In the genomic region with DNA sequence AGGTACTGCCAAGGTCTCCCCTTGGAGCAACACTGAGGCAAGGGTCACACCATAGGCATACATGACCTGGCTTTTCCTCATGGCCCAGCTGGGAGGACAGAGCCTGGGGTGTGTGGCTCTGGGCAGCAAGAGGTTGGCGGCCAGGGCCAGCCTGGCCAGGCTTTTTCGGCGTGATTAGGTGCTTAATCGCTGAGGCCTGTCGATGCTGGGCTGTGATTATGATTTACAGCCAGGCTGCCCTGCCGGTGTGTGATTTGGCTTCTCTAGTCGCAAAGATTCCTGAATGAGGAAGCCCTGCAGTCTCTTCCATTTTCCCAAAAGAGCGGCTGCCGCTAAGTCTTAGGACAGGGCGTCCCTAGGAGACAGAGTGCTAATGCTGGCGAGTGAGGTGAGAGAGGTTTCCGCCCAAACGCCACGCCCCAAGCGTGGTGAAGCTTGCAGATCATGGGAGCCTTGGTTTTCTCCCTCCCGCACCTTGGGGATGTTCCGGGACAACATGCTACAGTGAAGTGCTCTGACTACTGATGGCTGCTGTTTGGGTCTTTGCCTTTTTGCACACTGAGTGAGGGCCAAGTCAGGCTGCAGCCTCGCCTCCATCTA, we compare ENCODE assay signal across 10 mouse cellular contexts. TPM values are rescaled to one million over a fixed set of nuclear protein-coding genes. Genes with fewer than 3 reads are reported as not detected.
DNase-seq lines count a peak whose midpoint lies in the region; ATAC-seq and TF ChIP-seq lines count a peak whose summit lies in the region.
"Had no signal": no experiment of that assay in that cellular context is flagged by ENCODE, and none has a peak within 500 bp of the region (broad histone marks: within the 10 kb centered on the region; RNA-seq: fewer than 3 reads in every experiment).

No protein-coding gene starts in this region.

- DNase-seq in forebrain, embryonic 10.5 days (ENCODE audit: extremely low spot score, low spot score): no peak
- DNase-seq in embryonic facial prominence, embryonic 14.5 days (ENCODE audit: low spot score): no peak
- DNase-seq in limb, embryonic 11.5 days (ENCODE audit: low spot score): no peak
- no peak for DNase-seq in thymus, postnatal 25 days
- DNase-seq in frontal cortex, postnatal 25 days (ENCODE audit: low spot score in 2 of 2): no peak
- no peak for DNase-seq in left cerebral cortex, postnatal 36 days (ENCODE audit: low spot score in 2 of 2)
- DNase-seq: kidney, postnatal 36 days had no signal

- no peak for TF ChIP-seq CTCF in E14TG2a.4 (conservative IDR thresholded peaks at IDR 0.05; ENCODE audit: low read length)

- no peak for ATAC-seq in forebrain, embryonic 16.5 days
- ATAC-seq in embryonic facial prominence, embryonic 14.5 days (ENCODE audit: low read depth): no peak
- ATAC-seq in limb, embryonic 11.5 days (ENCODE audit: insufficient number of reproducible peaks, low FRiP score, low TSS enrichment, low read depth): no peak

- peaks cover 76% of the 10 kb centered on the region for H3K27me3 ChIP-seq in forebrain, embryonic 10.5 days (ENCODE audit: poor library complexity, severe bottlenecking)
- H3K27me3 ChIP-seq in forebrain, embryonic 16.5 days (replicated peaks; ENCODE audit: control insufficient read depth, insufficient read depth, low read length): peaks cover 16% of the 10 kb centered on the region; the same call in 1 of the 2 replicates
- peaks cover 59% of the 10 kb centered on the region for H3K27me3 ChIP-seq in E14TG2a.4 (ENCODE audit: insufficient read depth, low read length)
- peaks cover 35% of the 10 kb centered on the region for H3K27me3 ChIP-seq in embryonic facial prominence, embryonic 14.5 days (replicated peaks; ENCODE audit: control insufficient read depth, insufficient read depth, low read length)
- H3K27me3 ChIP-seq in limb, embryonic 11.5 days (ENCODE audit: control insufficient read depth, insufficient read depth, low read length): peaks cover 17% of the 10 kb centered on the region

- H3K4me2 ChIP-seq in forebrain, embryonic 16.5 days (ENCODE audit: low read length): no peak overlapping the region
- H3K4me2 ChIP-seq in embryonic facial prominence, embryonic 14.5 days (ENCODE audit: low read depth, low read length): peak overlapping the region; percentile 28
- peak overlapping the region; percentile 37; the same call in 1 of the 2 replicates for H3K4me2 ChIP-seq in limb, embryonic 11.5 days (ENCODE audit: low read depth, severe bottlenecking)

- no peaks in the 10 kb centered on the region for H3K9me3 ChIP-seq in forebrain, embryonic 10.5 days
- no peaks in the 10 kb centered on the region for H3K9me3 ChIP-seq in forebrain, embryonic 16.5 days (ENCODE audit: control insufficient read depth, low read length)
- H3K9me3 ChIP-seq in E14TG2a.4 (ENCODE audit: low read length): no peaks in the 10 kb centered on the region
- H3K9me3 ChIP-seq in embryonic facial prominence, embryonic 14.5 days (ENCODE audit: control insufficient read depth, low read length): no peaks in the 10 kb centered on the region
- H3K9me3 ChIP-seq in limb, embryonic 11.5 days (ENCODE audit: control insufficient read depth, low read length): no peaks in the 10 kb centered on the region

- H3K36me3 ChIP-seq in forebrain, embryonic 10.5 days (replicated peaks): no peaks in the 10 kb centered on the region
- H3K36me3 ChIP-seq in forebrain, embryonic 16.5 days (ENCODE audit: control insufficient read depth, insufficient read depth): no peaks in the 10 kb centered on the region
- no peaks in the 10 kb centered on the region for H3K36me3 ChIP-seq in E14TG2a.4 (ENCODE audit: insufficient read depth, low read length)
- H3K36me3 ChIP-seq in embryonic facial prominence, embryonic 14.5 days (ENCODE audit: control insufficient read depth, insufficient read depth, low read length): no peaks in the 10 kb centered on the region
- H3K36me3 ChIP-seq in limb, embryonic 11.5 days (ENCODE audit: control insufficient read depth, insufficient read depth, low read length): no peaks in the 10 kb centered on the region

- intact Hi-C loops in left cerebral cortex, postnatal 36 days (cut with DNase I): no loop called here

- H3K4me3 ChIP-seq in forebrain, embryonic 10.5 days: peak overlapping the region; percentile 37
- H3K4me3 ChIP-seq in forebrain, embryonic 16.5 days (replicated peaks; ENCODE audit: low read length): no peak overlapping the region
- H3K4me3 ChIP-seq in E14TG2a.4 (replicated peaks; ENCODE audit: low read length): peak overlapping the region; percentile 73
- no peak overlapping the region for H3K4me3 ChIP-seq in embryonic facial prominence, embryonic 14.5 days (ENCODE audit: low read depth, low read length)
- H3K4me3 ChIP-seq in limb, embryonic 11.5 days (ENCODE audit: low read depth, low read length): 0 out of 2 replicates have a peak overlapping the region, but pooled peaks have one; percentile 12

- H3K4me1 ChIP-seq in forebrain, embryonic 10.5 days: peaks cover 34% of the 10 kb centered on the region
- H3K4me1 ChIP-seq in forebrain, embryonic 16.5 days (replicated peaks; ENCODE audit: control insufficient read depth, insufficient read depth, low read length): peaks cover 31% of the 10 kb centered on the region
- peaks cover 41% of the 10 kb centered on the region for H3K4me1 ChIP-seq in E14TG2a.4 (replicated peaks; ENCODE audit: low read depth, low read length)
- peaks cover 4% of the 10 kb centered on the region for H3K4me1 ChIP-seq in embryonic facial prominence, embryonic 14.5 days (ENCODE audit: control insufficient read depth, insufficient read depth, low read length)
- peaks cover 21% of the 10 kb centered on the region for H3K4me1 ChIP-seq in limb, embryonic 11.5 days (ENCODE audit: control insufficient read depth, insufficient read depth, low read length)

- no peak overlapping the region; the same call in 1 of the 2 replicates for H3K9ac ChIP-seq in forebrain, embryonic 16.5 days (replicated peaks; ENCODE audit: low read depth, low read length)
- H3K9ac ChIP-seq in embryonic facial prominence, embryonic 14.5 days (ENCODE audit: low read depth, low read length): 0 out of 2 replicates have a peak overlapping the region, but pooled peaks have one; percentile 14
- H3K9ac ChIP-seq in limb, embryonic 11.5 days (ENCODE audit: low read length): no peak overlapping the region

- no peak overlapping the region for H3K27ac ChIP-seq in forebrain, embryonic 10.5 days
- H3K27ac ChIP-seq in forebrain, embryonic 16.5 days (ENCODE audit: low read length): no peak overlapping the region
- H3K27ac ChIP-seq in embryonic facial prominence, embryonic 14.5 days (replicated peaks; ENCODE audit: low read depth, low read length): no peak overlapping the region
- H3K27ac ChIP-seq in limb, embryonic 11.5 days (replicated peaks; ENCODE audit: low read depth, low read length): no peak overlapping the region

- WGBS in forebrain, embryonic 10.5 days: 4% methylated on average over 18 of the region's 18 CpGs
- 6% methylated on average over 18 of the region's 18 CpGs for WGBS in forebrain, embryonic 16.5 days
- 9% methylated on average over 18 of the region's 18 CpGs for WGBS in embryonic facial prominence, embryonic 14.5 days
- 1% methylated on average over 18 of the region's 18 CpGs for WGBS in limb, embryonic 11.5 days

RNA-seq across cellular contexts. Expression of gene Vstm2l, which starts 26.2 kb away (rescaled TPM):
- 0.10 and 0.11 TPM in 2 replicates for polyA plus RNA-seq in forebrain, embryonic 10.5 days (2016; fragmentation: Nextera tagmentation; extraction: Ambion mirVana)
- 5.3 and 6.6 TPM in 2 replicates for polyA plus RNA-seq in forebrain, embryonic 16.5 days (2015; fragmentation: Nextera tagmentation; extraction: Ambion mirVana)
- polyA plus RNA-seq in embryonic facial prominence, embryonic 14.5 days (2014; fragmentation: Nextera tagmentation; extraction: Ambion mirVana): 0.80 and 1.4 TPM in 2 replicates
- polyA plus RNA-seq in limb, embryonic 11.5 days (2014; fragmentation: Nextera tagmentation; extraction: Ambion mirVana): 0.14 TPM in 1 of 2 replicates, not detected in the other
- 100 to 1,000 TPM; 155 to 172 TPM for total RNA-seq in left cerebral cortex, postnatal 36 days (2021)
- total RNA-seq: megakaryocyte progenitor cell, adult 5-6 weeks had no signal

Comparison
In these comparisons a context has a peak if more than half of its experiments do, and no peak if none do; other contexts are left out.
1. H3K4me3 ChIP-seq: peak in forebrain, embryonic 10.5 days (single experiment), E14TG2a.4 (single experiment) and limb, embryonic 11.5 days (single experiment); none in forebrain, embryonic 16.5 days (single experiment) and embryonic facial prominence, embryonic 14.5 days (single experiment).